Mouse (Mus musculus) forebrain, postnatal 0 days (tissue): ENCODE data around the gene Dhx38. TPM values are rescaled to one million over a fixed set of nuclear protein-coding genes. Genes with fewer than 3 reads are reported as not detected.

Experiments
- ATAC-seq: fragments of 200-750 bp; cut with Nextera tagmentation; 2 replicates; pipeline ENCODE4 v1.8.0; 2017; ENCODE audit warnings: mild to moderate bottlenecking, moderate library complexity
- DNase-seq: peaks from one replicate; pipeline ENCODE4 v3.0.0-alpha.2; 2015
- H3K27ac ChIP-seq: fragments of 300-500 bp; sonication (generic); 2 replicates; pipeline ENCODE4 v1.5.1; 2014; ENCODE audit warnings: low read depth, mild to moderate bottlenecking, antibody characterized with exemption, low read length, moderate library complexity, mixed read lengths
- H3K27me3 ChIP-seq: fragments of 300-500 bp; sonication (generic); 2 replicates; pipeline ENCODE4 v1.6.1; 2014; ENCODE audit warnings: mild to moderate bottlenecking, low read length, mixed read lengths; ENCODE audit not compliant: insufficient read depth
- H3K36me3 ChIP-seq: fragments of 300-500 bp; sonication (generic); 2 replicates; pipeline ENCODE4 v1.6.1; 2014; ENCODE audit warnings: mild to moderate bottlenecking, moderate library complexity; ENCODE audit not compliant: insufficient read depth
- H3K4me1 ChIP-seq: fragments of 300-500 bp; sonication (generic); 2 replicates; pipeline ENCODE4 v1.6.1; 2014; ENCODE audit warnings: antibody characterized with exemption; ENCODE audit not compliant: insufficient read depth
- H3K4me2 ChIP-seq: fragments of 300-500 bp; sonication (generic); 2 replicates; pipeline ENCODE4 v1.6.1; 2014; ENCODE audit warnings: low read depth, mild to moderate bottlenecking, moderate library complexity
- H3K4me3 ChIP-seq: fragments of 300-500 bp; sonication (generic); 2 replicates; pipeline ENCODE4 v1.5.1; 2014; ENCODE audit warnings: low read depth, low read length, mixed read lengths
- H3K9ac ChIP-seq: fragments of 300-500 bp; sonication (generic); 2 replicates; pipeline ENCODE4 v1.6.1; 2014; ENCODE audit warnings: mild to moderate bottlenecking
- H3K9me3 ChIP-seq: fragments of 300-500 bp; sonication (generic); 2 replicates; pipeline ENCODE4 v1.6.1; 2016; ENCODE audit warnings: low read length
- CTCF ChIP-seq: sonication (generic); IDR thresholded peaks from 2 replicates; pipeline ENCODE4 v1.5.1; 2016; ENCODE audit warnings: antibody characterized with exemption, control low read depth, low read depth
- WGBS: fragments of 180-500 bp; shearing (Covaris S2); extraction: QIAGEN DNeasy Blood & Tissue Kit; methylation state at CpG from one replicate; pipeline ENCODE4 v1.1.7; 2014; 5-methylcytosine and 5-hydroxymethylcytosine counted together
- polyA plus RNA-seq: library from polyadenylated mRNA; unstranded; fragments of >200 nt; fragmentation: Nextera tagmentation; extraction: Ambion mirVana; gene quantifications from 2 replicates; pipeline ENCODE4 v1.2.1, GENCODE M21; 2015
- total RNA-seq: library from RNA; depleted of rRNA; stranded (reverse); fragments of >200 nt; gene quantifications from 2 replicates; pipeline ENCODE4 v1.2.3, GENCODE M21; 2014

Dhx38 gene
- total and polyA plus RNA-seq, 2 experiments from 2014 or later = 14.1 to 28.2 TPM

DNA sequence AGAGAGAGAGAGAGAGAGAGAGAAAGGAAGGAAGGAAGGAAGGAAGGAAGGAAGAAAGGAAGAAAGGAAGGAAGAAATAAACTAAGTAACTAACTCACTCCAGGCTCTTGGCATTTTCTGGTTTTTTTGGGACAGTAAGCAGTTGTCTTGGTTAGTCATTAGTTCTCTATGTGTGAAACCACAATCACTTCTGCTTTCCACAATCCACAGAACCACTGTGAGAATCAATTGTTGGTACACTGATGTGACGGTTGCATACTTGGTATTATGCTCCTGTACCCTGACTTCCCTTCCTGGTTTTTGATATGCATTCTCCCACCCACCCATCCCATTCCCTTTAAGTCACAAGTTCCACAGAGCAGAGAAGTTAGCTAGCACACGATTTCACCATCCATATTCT is 1.8 kb downstream of the Dhx38 start:
- H3K36me3 ChIP-seq = peaks cover 38% of the 10 kb centered on the region
- DNase-seq (no peak), ATAC-seq (no peak)
- TF ChIP-seq CTCF = no peak
- H3K4me1 ChIP-seq = peaks cover 11% of the 10 kb centered on the region
- no peak overlapping the region for H3K27ac ChIP-seq
- H3K4me2 ChIP-seq = no peak overlapping the region
- no peaks in the 10 kb centered on the region for H3K9me3 ChIP-seq
- no peak overlapping the region for H3K9ac ChIP-seq
- no peak overlapping the region for H3K4me3 ChIP-seq
- no peaks in the 10 kb centered on the region for H3K27me3 ChIP-seq
- WGBS = 71% methylated on average over 2 of the region's 2 CpGs

DNA sequence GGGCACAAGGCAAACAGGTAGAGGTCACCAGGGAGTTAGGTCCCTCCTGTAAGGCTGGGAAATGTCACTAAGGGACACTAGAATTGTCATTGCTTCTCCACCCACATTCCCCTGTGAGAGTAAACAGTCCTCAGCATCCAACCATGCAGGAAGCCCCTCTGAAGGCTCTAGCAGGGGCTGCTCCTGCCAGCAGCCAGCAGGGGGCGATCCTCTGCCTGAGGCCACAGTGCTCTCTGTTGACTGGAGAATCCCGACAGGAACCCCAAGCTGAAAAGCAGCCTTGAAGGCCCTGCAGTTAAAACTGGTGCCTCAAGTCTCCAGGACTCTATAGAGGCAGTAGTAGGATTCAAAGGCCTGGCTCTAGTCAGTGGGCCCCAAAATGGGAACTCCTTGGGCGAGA is 14.0 kb downstream of the Dhx38 start:
- TF ChIP-seq CTCF = peak; percentile 61
- H3K4me2 ChIP-seq = no peak overlapping the region
- DNase-seq = peak; percentile 30
- H3K4me1 ChIP-seq = no peaks in the 10 kb centered on the region
- H3K27ac ChIP-seq = no peak overlapping the region
- H3K4me3 ChIP-seq = no peak overlapping the region
- peaks cover 96% of the 10 kb centered on the region for H3K36me3 ChIP-seq
- no peak for ATAC-seq
- 46% methylated on average over 3 of the region's 3 CpGs for WGBS
- H3K27me3 ChIP-seq = no peaks in the 10 kb centered on the region
- no peaks in the 10 kb centered on the region for H3K9me3 ChIP-seq
- no peak overlapping the region for H3K9ac ChIP-seq

DNA sequence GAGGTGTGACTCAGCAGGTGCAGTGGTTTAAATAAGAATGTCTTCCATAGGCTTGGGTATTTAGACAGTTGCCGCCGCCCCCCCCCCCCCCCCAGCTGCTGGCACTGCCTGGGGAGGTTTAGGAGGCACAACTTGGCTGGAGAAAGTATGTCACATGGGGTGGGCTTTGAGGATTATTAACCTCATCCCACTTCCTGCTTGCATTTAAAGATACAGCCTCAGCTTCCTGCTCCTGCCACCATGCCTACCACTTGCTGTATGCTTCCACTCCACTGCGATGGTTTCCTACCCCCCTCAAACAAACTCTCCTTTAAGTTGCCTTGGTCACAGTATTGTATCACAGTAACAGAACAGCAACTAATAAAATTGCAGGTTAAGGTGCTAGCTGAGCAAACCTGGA is 21.6 kb downstream of the Dhx38 start:
- no peak overlapping the region for H3K9ac ChIP-seq
- DNase-seq = no peak
- no peaks in the 10 kb centered on the region for H3K9me3 ChIP-seq
- no peak overlapping the region for H3K4me3 ChIP-seq
- no peaks in the 10 kb centered on the region for H3K4me1 ChIP-seq
- peaks cover 22% of the 10 kb centered on the region for H3K36me3 ChIP-seq
- H3K4me2 ChIP-seq = no peak overlapping the region
- H3K27me3 ChIP-seq = no peaks in the 10 kb centered on the region
- WGBS = 51% methylated on average over 3 of the region's 3 CpGs
- no peak for ATAC-seq
- no peak overlapping the region for H3K27ac ChIP-seq
- no peak for TF ChIP-seq CTCF

DNA sequence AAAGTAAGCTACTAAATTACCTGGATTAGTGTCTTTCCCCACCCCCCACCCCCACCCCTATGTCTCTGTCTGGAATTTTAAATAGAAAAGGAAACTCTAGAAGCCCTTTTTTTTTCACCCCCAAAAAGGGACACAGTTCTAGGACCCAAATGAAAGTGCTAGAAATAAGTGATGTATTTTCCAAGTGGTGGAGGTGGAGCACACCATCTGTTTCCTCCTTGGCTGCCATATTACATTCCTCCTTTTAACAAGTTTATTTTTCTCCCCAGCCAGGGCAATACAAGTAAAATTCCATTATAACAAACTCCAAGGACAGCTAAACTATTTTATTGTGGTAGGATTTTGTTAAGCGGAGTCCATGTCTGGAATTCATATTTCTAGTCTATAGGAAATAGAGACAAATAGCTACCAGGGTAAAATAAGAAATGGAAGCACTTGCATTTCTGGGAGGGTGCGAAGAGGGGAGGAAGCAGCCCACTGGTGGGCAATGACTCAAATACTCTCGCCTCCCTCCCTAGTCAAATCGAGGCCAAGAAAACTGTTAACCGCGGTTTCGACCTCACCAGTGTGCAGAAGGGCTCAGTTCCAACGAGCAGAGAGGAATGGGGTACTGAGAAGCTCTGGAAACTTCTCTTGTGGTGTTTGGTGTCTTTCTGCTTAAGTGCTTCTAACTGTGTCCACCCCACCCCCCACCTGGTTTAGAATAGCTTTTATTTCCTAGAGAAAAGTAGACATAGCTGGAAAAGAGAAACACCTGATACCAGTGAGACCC is 22.7 kb downstream of the Dhx38 start:
- Histone ChIP-seq H3K27ac (no peak overlapping the region), H3K4me1 (no peaks in the 10 kb centered on the region), H3K36me3 (peaks cover 11% of the 10 kb centered on the region), H3K9ac (no peak overlapping the region), H3K4me3 (no peak overlapping the region), H3K4me2 (no peak overlapping the region), H3K27me3 (no peaks in the 10 kb centered on the region), H3K9me3 (no peaks in the 10 kb centered on the region)
- ATAC-seq (no peak), DNase-seq (no peak)
- no peak for TF ChIP-seq CTCF
- whole genome bisulfite sequencing = 77% methylated on average over 8 of the region's 8 CpGs

DNA sequence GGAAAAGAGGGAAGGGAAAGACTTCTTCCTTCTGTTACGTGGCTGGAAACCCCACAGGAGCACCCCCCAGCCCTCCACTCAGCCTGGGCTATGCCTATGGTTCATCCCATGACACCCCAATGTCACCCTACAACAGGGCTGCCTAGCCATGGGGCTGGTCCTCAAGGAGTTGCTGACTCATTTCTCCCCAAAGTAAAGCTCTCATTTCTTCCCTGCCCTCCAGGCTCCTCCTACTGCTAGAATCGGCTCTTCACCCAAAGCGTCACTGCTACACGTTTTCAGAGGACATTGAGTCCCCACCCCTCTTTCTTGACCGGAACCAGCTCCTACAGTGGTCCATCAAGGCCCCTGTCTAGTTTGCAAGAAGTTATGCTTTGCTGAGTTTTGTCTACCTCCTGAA is 23.5 kb downstream of the Dhx38 start:
- H3K27ac ChIP-seq = no peak overlapping the region
- H3K9me3 ChIP-seq = no peaks in the 10 kb centered on the region
- peaks cover 5% of the 10 kb centered on the region for H3K36me3 ChIP-seq
- no peak for ATAC-seq
- WGBS = 73% methylated on average over 5 of the region's 5 CpGs
- H3K4me1 ChIP-seq = no peaks in the 10 kb centered on the region
- H3K9ac ChIP-seq = no peak overlapping the region
- DNase-seq = no peak
- H3K4me3 ChIP-seq = no peak overlapping the region
- no peaks in the 10 kb centered on the region for H3K27me3 ChIP-seq
- no peak overlapping the region for H3K4me2 ChIP-seq
- no peak for TF ChIP-seq CTCF

DNA sequence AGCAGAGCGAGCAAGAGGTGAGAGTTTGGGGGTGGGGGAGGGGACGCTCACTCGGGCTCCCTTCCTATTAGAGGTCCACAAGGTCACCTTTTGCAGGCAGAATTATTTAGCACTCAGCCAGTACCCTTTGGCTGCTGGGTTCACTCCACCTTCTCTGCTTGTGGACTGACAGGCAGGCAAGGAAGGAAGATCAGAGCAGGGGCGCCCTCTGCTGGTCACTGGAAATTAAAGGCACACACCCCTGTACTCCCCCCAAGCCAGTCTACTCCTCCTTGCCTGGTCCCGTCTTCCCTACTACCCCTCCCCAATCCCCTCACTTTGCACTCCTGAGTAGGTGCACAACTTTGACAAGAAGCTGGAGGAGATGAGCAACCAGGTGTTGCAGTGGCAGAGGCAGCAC is 29.0 kb downstream of the Dhx38 start:
- peak; percentile 91 for ATAC-seq
- Histone ChIP-seq H3K27me3 (no peaks in the 10 kb centered on the region), H3K4me2 (peak overlapping the region; percentile 26; the same call in 1 of the 2 replicates), H3K4me3 (no peak overlapping the region), H3K27ac (no peak overlapping the region), H3K36me3 (no peaks in the 10 kb centered on the region), H3K4me1 (peaks cover 3% of the 10 kb centered on the region; the same call in 1 of the 2 replicates), H3K9me3 (no peaks in the 10 kb centered on the region), H3K9ac (0 out of 2 replicates have a peak overlapping the region, but pooled peaks have one; percentile 18)
- 1% methylated on average over 5 of the region's 5 CpGs for WGBS
- TF ChIP-seq CTCF = peak; percentile 90
- DNase-seq = peak; percentile 85

DNA sequence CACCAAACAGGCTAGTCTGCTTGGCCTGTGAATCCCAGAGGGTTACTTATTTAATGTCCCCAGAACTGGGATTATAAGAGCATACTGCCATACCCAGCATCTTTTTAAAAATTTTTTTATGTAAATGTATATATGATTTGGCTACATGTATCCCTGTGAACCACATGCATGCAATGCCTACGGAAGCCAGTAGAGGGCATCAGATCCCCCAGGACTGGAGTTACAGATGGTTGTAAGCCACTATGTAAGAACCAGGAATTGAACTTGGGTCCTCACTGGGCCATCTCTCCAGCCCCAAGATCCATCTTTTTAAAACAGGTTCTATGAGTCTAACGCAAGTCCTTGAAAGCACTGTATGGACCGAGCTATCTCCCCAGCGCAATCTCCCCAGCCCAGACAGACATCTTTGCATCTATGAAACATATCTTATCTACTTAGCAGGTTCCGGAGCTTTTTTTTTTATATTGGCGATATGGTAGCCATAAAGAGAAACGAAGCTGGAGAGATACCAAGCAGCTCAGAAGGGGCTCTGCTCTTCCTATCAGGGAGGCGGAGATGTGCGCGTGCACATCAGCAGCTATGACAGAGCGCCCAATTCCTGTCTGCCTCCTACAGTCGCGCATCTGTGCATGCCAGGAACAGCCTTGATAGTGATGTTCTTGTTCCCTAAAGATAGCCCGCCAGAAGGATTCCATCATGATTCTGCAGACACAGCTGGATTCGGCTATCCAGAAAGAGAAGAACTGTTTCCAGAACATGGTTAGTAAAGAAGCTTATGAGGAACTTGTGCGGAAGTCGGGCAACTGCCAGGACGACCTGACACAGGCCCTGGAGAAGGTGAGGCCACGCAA is 30.3 kb downstream of the Dhx38 start:
- DNase-seq = peak; percentile 57
- TF ChIP-seq CTCF = peak; percentile 60
- Histone ChIP-seq H3K4me3 (no peak overlapping the region), H3K9me3 (no peaks in the 10 kb centered on the region), H3K4me2 (no peak overlapping the region), H3K27ac (no peak overlapping the region), H3K27me3 (no peaks in the 10 kb centered on the region), H3K4me1 (peaks cover 3% of the 10 kb centered on the region; the same call in 1 of the 2 replicates), H3K36me3 (no peaks in the 10 kb centered on the region), H3K9ac (no peak overlapping the region)
- 90% methylated on average over 19 of the region's 19 CpGs for WGBS
- ATAC-seq = no peak
